Mouse (Mus musculus) neural tube, embryonic 12.5 days (tissue): Measurements from ENCODE around the gene Zfp456. TPM values are rescaled to one million over a fixed set of nuclear protein-coding genes. Genes with fewer than 3 reads are reported as not detected.
"Not testable (repeated sequence)": the region's sequence is repeated elsewhere in the genome, so short reads cannot be mapped to it uniquely, and the experiment has no call there.

Experiments
- ATAC-seq: fragments of 200-750 bp; cut with Nextera tagmentation; 2 replicates; pipeline ENCODE4 v1.8.0; 2017; ENCODE audit warnings: low read depth, mild to moderate bottlenecking, moderate TSS enrichment, moderate library complexity; ENCODE audit not compliant: low FRiP score
- H3K27ac ChIP-seq: fragments of 300-500 bp; sonication (generic); 2 replicates; pipeline ENCODE4 v1.5.1; 2016
- H3K27me3 ChIP-seq: fragments of 300-500 bp; sonication (generic); replicated peaks from 2 replicates; pipeline ENCODE4 v1.6.1; 2016; ENCODE audit warnings: mild to moderate bottlenecking
- H3K36me3 ChIP-seq: fragments of 300-500 bp; sonication (generic); 2 replicates; pipeline ENCODE4 v1.6.1; 2016; ENCODE audit warnings: mild to moderate bottlenecking
- H3K4me1 ChIP-seq: fragments of 300-500 bp; sonication (generic); 2 replicates; pipeline ENCODE4 v1.6.1; 2016
- H3K4me2 ChIP-seq: fragments of 300-500 bp; sonication (generic); replicated peaks from 2 replicates; pipeline ENCODE4 v1.6.1; 2016; ENCODE audit warnings: mild to moderate bottlenecking
- H3K4me3 ChIP-seq: fragments of 300-500 bp; sonication (generic); 2 replicates; pipeline ENCODE4 v1.5.1; 2016
- H3K9ac ChIP-seq: fragments of 300-500 bp; sonication (generic); 2 replicates; pipeline ENCODE4 v1.6.1; 2016; ENCODE audit warnings: mild to moderate bottlenecking
- H3K9me3 ChIP-seq: fragments of 300-500 bp; sonication (generic); 2 replicates; pipeline ENCODE4 v1.6.1; 2016; ENCODE audit warnings: mild to moderate bottlenecking
- WGBS: fragments of 180-500 bp; shearing (Covaris S2); methylation state at CpG from one replicate; pipeline ENCODE4 v1.1.7; 2016; 5-methylcytosine and 5-hydroxymethylcytosine counted together
- polyA plus RNA-seq: library from polyadenylated mRNA; unstranded; fragments of >200 nt; fragmentation: Nextera tagmentation; extraction: Ambion mirVana; gene quantifications from 2 replicates; pipeline ENCODE4 v1.2.1, GENCODE M21; 2016

Zfp456 gene
- 0.82 and 1.1 TPM in 2 replicates for polyA plus RNA-seq

- H3K27me3 ChIP-seq, H3K27ac ChIP-seq, H3K9me3 ChIP-seq, H3K36me3 ChIP-seq, H3K9ac ChIP-seq, H3K4me1 ChIP-seq: not testable (repeated sequence)
- ATAC-seq: peak; percentile 97
- Histone ChIP-seq H3K4me3 (peak within 1 kb of the TSS; percentile 29), H3K4me2 (peak within 1 kb of the TSS; percentile 53)
- WGBS: 20% methylated on average over 14 of the region's 15 CpGs
Observed at GRCm38 (mm10) chr13:67375050-67375911, at the start of gene Zfp456, which contains the start of gene Gm28041. Gene Zfp456 (minus strand): TSS chr13:67375810. Gene Gm28041 (minus strand): TSS chr13:67375733.

GRCm38 (mm10) chr13:67422532-67422931, 46.9 kb upstream of the Zfp456 start:
- not testable (repeated sequence) for H3K27me3 ChIP-seq, H3K4me1 ChIP-seq, ATAC-seq, H3K4me3 ChIP-seq, H3K9ac ChIP-seq, H3K27ac ChIP-seq, H3K4me2 ChIP-seq, H3K36me3 ChIP-seq, H3K9me3 ChIP-seq
- 78% methylated on average over 2 of the region's 2 CpGs for WGBS

GRCm38 (mm10) chr13:67421207-67421857, 45.7 kb upstream of the Zfp456 start, which contains the start of gene Zfp459:
Gene Zfp459 (minus strand): TSS chr13:67421418.
- Histone ChIP-seq H3K27ac (no peak within 1 kb of the TSS), H3K4me1 (no peaks in the 10 kb centered on the region), H3K36me3 (no peaks in the 10 kb centered on the region), H3K9ac (peak within 1 kb of the TSS; percentile 58), H3K4me2 (peak within 1 kb of the TSS; percentile 78), H3K4me3 (peak within 1 kb of the TSS; percentile 52), H3K27me3 (no peaks in the 10 kb centered on the region), H3K9me3 (no peaks in the 10 kb centered on the region)
- 2% methylated on average over 22 of the region's 22 CpGs for WGBS
- peak; percentile 90 for ATAC-seq

GRCm38 (mm10) chr13:67420558-67421206, 45.1 kb upstream of the Zfp456 start:
- Histone ChIP-seq H3K4me1 (no peaks in the 10 kb centered on the region), H3K36me3 (no peaks in the 10 kb centered on the region), H3K9me3 (no peaks in the 10 kb centered on the region), H3K27ac (no peak overlapping the region), H3K9ac (peak overlapping the region; percentile 58), H3K27me3 (no peaks in the 10 kb centered on the region), H3K4me3 (peak overlapping the region; percentile 52), H3K4me2 (peak overlapping the region; percentile 78)
- WGBS: 39% methylated on average over 11 of the region's 11 CpGs
- ATAC-seq: no peak

GRCm38 (mm10) chr13:67416811-67417210, 41.2 kb upstream of the Zfp456 start:
- Histone ChIP-seq H3K9ac (no peak overlapping the region), H3K4me1 (no peaks in the 10 kb centered on the region), H3K36me3 (no peaks in the 10 kb centered on the region), H3K27ac (no peak overlapping the region), H3K4me2 (no peak overlapping the region), H3K27me3 (no peaks in the 10 kb centered on the region), H3K4me3 (no peak overlapping the region), H3K9me3 (no peaks in the 10 kb centered on the region)
- WGBS: 92% methylated on average over 3 of the region's 3 CpGs
- ATAC-seq: no peak

GRCm38 (mm10) chr13:67415759-67416158, 40.1 kb upstream of the Zfp456 start:
- H3K4me1 ChIP-seq: no peaks in the 10 kb centered on the region
- no peak overlapping the region for H3K4me2 ChIP-seq
- 87% methylated on average over 6 of the region's 6 CpGs for WGBS
- H3K27me3 ChIP-seq: no peaks in the 10 kb centered on the region
- H3K9ac ChIP-seq: no peak overlapping the region
- H3K36me3 ChIP-seq: no peaks in the 10 kb centered on the region
- no peaks in the 10 kb centered on the region for H3K9me3 ChIP-seq
- no peak for ATAC-seq
- H3K27ac ChIP-seq: no peak overlapping the region
- H3K4me3 ChIP-seq: no peak overlapping the region

- 81% methylated on average over 3 of the region's 3 CpGs for WGBS
- not testable (repeated sequence) for H3K27me3 ChIP-seq, H3K36me3 ChIP-seq, H3K9me3 ChIP-seq, H3K27ac ChIP-seq, H3K4me2 ChIP-seq, H3K4me1 ChIP-seq, ATAC-seq, H3K4me3 ChIP-seq, H3K9ac ChIP-seq
Observed at GRCm38 (mm10) chr13:67413634-67414033, 38.0 kb upstream of the Zfp456 start.

- H3K27me3 ChIP-seq, H3K9me3 ChIP-seq, H3K36me3 ChIP-seq, H3K4me1 ChIP-seq, H3K27ac ChIP-seq: not testable (repeated sequence)
- Histone ChIP-seq H3K9ac (peak within 1 kb of the TSS; percentile 53), H3K4me3 (peak within 1 kb of the TSS; percentile 55), H3K4me2 (peak within 1 kb of the TSS; percentile 71)
- peak; percentile 96 for ATAC-seq
- WGBS: 5% methylated on average over 16 of the region's 16 CpGs
Observed at GRCm38 (mm10) chr13:67399183-67399903, 23.7 kb upstream of the Zfp456 start, which contains the start of gene Zfp429. Gene Zfp429 (minus strand): TSS chr13:67399819.

GRCm38 (mm10) chr13:67376255-67376654, 645 bp upstream of the Zfp456 start:
- not testable (repeated sequence) for H3K27me3 ChIP-seq, H3K36me3 ChIP-seq, H3K27ac ChIP-seq, H3K9ac ChIP-seq, H3K4me3 ChIP-seq, H3K9me3 ChIP-seq, H3K4me1 ChIP-seq, H3K4me2 ChIP-seq
- 0 out of 2 replicates have a peak, but pooled peaks have one; percentile 29 for ATAC-seq
- WGBS: 55% methylated on average over 3 of the region's 3 CpGs

- Histone ChIP-seq H3K27ac (no peak within 1 kb of the TSS), H3K27me3 (no peaks in the 10 kb centered on the region), H3K4me1 (no peaks in the 10 kb centered on the region), H3K4me3 (peak within 1 kb of the TSS; percentile 65), H3K9me3 (no peaks in the 10 kb centered on the region), H3K9ac (peak within 1 kb of the TSS; percentile 54), H3K36me3 (no peaks in the 10 kb centered on the region), H3K4me2 (peak within 1 kb of the TSS; percentile 75)
- under 1% methylated on average over 15 of the region's 15 CpGs for WGBS
- ATAC-seq: peak; percentile 94
Observed at GRCm38 (mm10) chr13:67360131-67360744, 15.4 kb downstream of the Zfp456 start, which contains the start of the genes Gm28044 and Zfp953. Gene Gm28044 (minus strand): TSS chr13:67360536. Gene Zfp953 (minus strand): TSS chr13:67360605.

GRCm38 (mm10) chr13:67351854-67352253, 23.8 kb downstream of the Zfp456 start:
- no peak overlapping the region for H3K4me2 ChIP-seq
- H3K9ac ChIP-seq: no peak overlapping the region
- H3K36me3 ChIP-seq: no peaks in the 10 kb centered on the region
- H3K4me1 ChIP-seq: no peaks in the 10 kb centered on the region
- no peaks in the 10 kb centered on the region for H3K9me3 ChIP-seq
- no peak for ATAC-seq
- no peaks in the 10 kb centered on the region for H3K27me3 ChIP-seq
- H3K4me3 ChIP-seq: no peak overlapping the region
- no peak overlapping the region for H3K27ac ChIP-seq
